Mouse (Mus musculus) CH12.LX (cell line): ENCODE results near the gene Rilp. TPM values are rescaled to one million over a fixed set of nuclear protein-coding genes. Genes with fewer than 3 reads are reported as not detected.

Experiments used
- DNase-seq: peaks from one replicate; pipeline ENCODE4 v3.0.0-alpha.2; 2013; ENCODE audit errors: extremely low read depth
- H3K27ac ChIP-seq: 2 replicates; pipeline ENCODE4 v1.5.1; 2012; ENCODE audit warnings: low read depth, mild to moderate bottlenecking, control low read depth, moderate library complexity; ENCODE audit not compliant: insufficient read depth
- H3K27me3 ChIP-seq: replicated peaks from 2 replicates; pipeline ENCODE3; 2012; ENCODE audit warnings: inconsistent platforms
- H3K36me3 ChIP-seq, 2 experiments: replicated peaks in 1 of 2; 2 replicates each; pipeline versions ENCODE3 to v1.6.1; 2012; ENCODE audit warnings: inconsistent platforms in 1 of 2, low read length in 1 of 2, mild to moderate bottlenecking in 1 of 2, mixed read lengths in 1 of 2, moderate library complexity in 1 of 2; ENCODE audit not compliant: control insufficient read depth in 1 of 2, insufficient read depth in 1 of 2
- H3K4me1 ChIP-seq, 2 experiments: 2 replicates each; pipeline ENCODE4 v1.6.1; 2012; ENCODE audit warnings: inconsistent platforms in 1 of 2, moderate library complexity in 1 of 2; ENCODE audit not compliant: insufficient read depth in 2 of 2, control insufficient read depth in 1 of 2
- H3K4me2 ChIP-seq: 2 replicates; pipeline ENCODE4 v1.6.1; 2012; ENCODE audit warnings: low read depth, mild to moderate bottlenecking, control low read depth; ENCODE audit not compliant: poor library complexity, insufficient read depth, severe bottlenecking
- H3K4me3 ChIP-seq, 3 experiments: fragments of 150-350 bp in 1 of 3; sonication (generic) in 1 of 3; replicated peaks in 1 of 3; 2 replicates each; pipeline versions ENCODE3 to v1.5.1; 2011 to 2012; ENCODE audit warnings: low read depth in 2 of 3, low read length in 2 of 3, mild to moderate bottlenecking in 2 of 3, moderate library complexity in 2 of 3, control low read depth in 1 of 3, improper control_type of control experiment in 1 of 3, inconsistent platforms in 1 of 3, mixed read lengths in 1 of 3; ENCODE audit not compliant: poor library complexity in 1 of 3
- H3K79me2 ChIP-seq: replicated peaks from 2 replicates; pipeline ENCODE4 v1.6.1; 2012; ENCODE audit warnings: mild to moderate bottlenecking, moderate library complexity; ENCODE audit not compliant: control insufficient read depth, poor library complexity, insufficient read depth, severe bottlenecking; ENCODE audit errors: extremely low read depth
- H3K9ac ChIP-seq: 2 replicates; pipeline ENCODE4 v1.6.1; 2012; ENCODE audit warnings: low read depth, mild to moderate bottlenecking, control low read depth, moderate library complexity; ENCODE audit not compliant: insufficient read depth
- H3K9me3 ChIP-seq: replicated peaks from 2 replicates; pipeline ENCODE3; 2012; ENCODE audit warnings: low read length, inconsistent platforms, mixed read lengths
- CHD2 ChIP-seq: IDR thresholded peaks from 2 replicates; pipeline ENCODE4 v1.6.1; 2011; ENCODE audit warnings: low read length, improper control_type of control experiment
- CTCF ChIP-seq, 2 experiments: IDR thresholded peaks in 1 of 2; conservative IDR thresholded peaks in 1 of 2; 2 replicates each; pipeline ENCODE4 v1.5.1; 2011 to 2012; ENCODE audit warnings: low read depth in 2 of 2, low read length in 2 of 2, improper control_type of control experiment in 1 of 2, inconsistent platforms in 1 of 2, mild to moderate bottlenecking in 1 of 2, moderate library complexity in 1 of 2
- E2F4 ChIP-seq: IDR thresholded peaks from 2 replicates; pipeline ENCODE4 v1.6.1; 2011; ENCODE audit warnings: low read depth, low read length, improper control_type of control experiment; ENCODE audit not compliant: insufficient replicate concordance
- EP300 ChIP-seq: IDR thresholded peaks from 2 replicates; pipeline ENCODE4 v1.6.1; 2011; ENCODE audit warnings: low read length, improper control_type of control experiment
- ETS1 ChIP-seq: conservative IDR thresholded peaks from 2 replicates; pipeline ENCODE4 v1.6.1; 2012; ENCODE audit warnings: low read depth, mild to moderate bottlenecking, inconsistent platforms, low read length, improper control_type of control experiment, moderate library complexity
- GABPA ChIP-seq: IDR thresholded peaks from 2 replicates; pipeline ENCODE4 v1.6.1; 2012; ENCODE audit warnings: low read depth, low read length, improper control_type of control experiment, inconsistent platforms; ENCODE audit not compliant: insufficient replicate concordance
- HCFC1 ChIP-seq: IDR thresholded peaks from 2 replicates; pipeline ENCODE4 v1.6.1; 2012; ENCODE audit warnings: low read depth, mild to moderate bottlenecking, inconsistent platforms, low read length, improper control_type of control experiment
- IRF4 ChIP-seq: IDR thresholded peaks from 2 replicates; pipeline ENCODE4 v1.6.1; 2014; ENCODE audit warnings: low read depth, mild to moderate bottlenecking, inconsistent platforms, low read length, improper control_type of control experiment
- JUND ChIP-seq: conservative IDR thresholded peaks from 2 replicates; pipeline ENCODE4 v1.6.1; 2011; ENCODE audit warnings: low read depth, low read length, improper control_type of control experiment
- MAX ChIP-seq: IDR thresholded peaks from 2 replicates; pipeline ENCODE4 v1.6.1; 2011; ENCODE audit warnings: low read length, improper control_type of control experiment
- MEF2A ChIP-seq: IDR thresholded peaks from 2 replicates; pipeline ENCODE4 v1.6.1; 2014; ENCODE audit warnings: low read depth, mild to moderate bottlenecking, inconsistent platforms, low read length, improper control_type of control experiment, borderline replicate concordance
- MYC ChIP-seq: IDR thresholded peaks from 2 replicates; pipeline ENCODE4 v1.6.1; 2011; ENCODE audit warnings: low read depth, mild to moderate bottlenecking, improper control_type of control experiment, low read length
- NRF1 ChIP-seq: IDR thresholded peaks from 2 replicates; pipeline ENCODE4 v1.6.1; 2014; ENCODE audit warnings: low read depth, mild to moderate bottlenecking, inconsistent platforms, low read length, improper control_type of control experiment, moderate library complexity
- PAX5 ChIP-seq: IDR thresholded peaks from 2 replicates; pipeline ENCODE4 v1.6.1; 2012; ENCODE audit warnings: low read length, inconsistent platforms, mixed read lengths
- POLR2AphosphoS2 ChIP-seq: IDR thresholded peaks from 2 replicates; pipeline ENCODE4 v1.6.1; 2011; ENCODE audit warnings: low read depth, low read length, improper control_type of control experiment
- RAD21 ChIP-seq: IDR thresholded peaks from 2 replicates; pipeline ENCODE4 v1.6.1; 2011; ENCODE audit warnings: low read depth, mild to moderate bottlenecking, low read length, improper control_type of control experiment, moderate library complexity
- SIN3A ChIP-seq: IDR thresholded peaks from 2 replicates; pipeline ENCODE4 v1.6.1; 2012; ENCODE audit warnings: low read length, improper control_type of control experiment, inconsistent platforms
- TCF12 ChIP-seq: IDR thresholded peaks from 2 replicates; pipeline ENCODE4 v1.6.1; 2014; ENCODE audit warnings: low read depth, mild to moderate bottlenecking, inconsistent platforms, low read length, improper control_type of control experiment
- UBTF ChIP-seq: IDR thresholded peaks from 2 replicates; pipeline ENCODE4 v1.6.1; 2012; ENCODE audit warnings: low read depth, mild to moderate bottlenecking, inconsistent platforms, low read length, improper control_type of control experiment, moderate library complexity
- USF1 ChIP-seq: IDR thresholded peaks from 2 replicates; pipeline ENCODE4 v1.6.1; 2014; ENCODE audit warnings: low read depth, mild to moderate bottlenecking, inconsistent platforms, low read length, improper control_type of control experiment
- ZC3H11A ChIP-seq: IDR thresholded peaks from 2 replicates; pipeline ENCODE4 v1.6.1; 2012; ENCODE audit warnings: low read depth, mild to moderate bottlenecking, inconsistent platforms, low read length, improper control_type of control experiment
- ZKSCAN1 ChIP-seq: IDR thresholded peaks from 2 replicates; pipeline ENCODE4 v1.6.1; 2012; ENCODE audit warnings: low read depth, inconsistent platforms, low read length, improper control_type of control experiment, borderline replicate concordance
- ZMIZ1 ChIP-seq: IDR thresholded peaks from 2 replicates; pipeline ENCODE4 v1.6.1; 2012; ENCODE audit warnings: low read depth, mild to moderate bottlenecking, inconsistent platforms, low read length, improper control_type of control experiment
- ZNF384 ChIP-seq: IDR thresholded peaks from 2 replicates; pipeline ENCODE4 v1.6.1; 2012; ENCODE audit warnings: low read depth, low read length, improper control_type of control experiment, inconsistent platforms
- dilution Hi-C: fragments of 300-500 bp; cut with MboI; formaldehyde crosslinking; loops from 2 replicates; pipeline ENCODE4 v1.14.3; 2020; ENCODE audit warnings: low sequenced_read_pairs; ENCODE audit not compliant: extremely low pct_unique_long_range_greater_than_20kb, extremely low pct_ligation_motif_present
- in situ Hi-C: fragments of 300-500 bp; cut with MboI; formaldehyde crosslinking; loops from 3 replicates; pipeline ENCODE4 v1.14.3; 2019; ENCODE audit warnings: low sequenced_read_pairs, low pct_ligation_motif_present, low pct_unique_long_range_greater_than_20kb, mixed read lengths
- polyA plus RNA-seq: library from polyadenylated mRNA; unstranded; fragments of >175 nt; gene quantifications from 2 replicates; pipeline ENCODE4 v1.2.1, GENCODE M21; 2012; ENCODE audit warnings: low read depth; ENCODE audit not compliant: insufficient read length
- total RNA-seq, 2 experiments: library from RNA; depleted of rRNA; stranded (reverse); fragments of 300-350 nt in 1 of 2; fragments of >200 nt in 1 of 2; gene quantifications; 2 replicates each; pipeline ENCODE4 v1.2.3; 2012 to 2014

The Rilp gene
- total and polyA plus RNA-seq, 3 experiments = 0.17 to 1.1 (median 0.72) TPM

GRCm38 (mm10) chr11:75464417-75464816, 45.5 kb upstream of the Rilp start:
- Histone ChIP-seq H3K4me3 (no peak overlapping the region), H3K27me3 (no peaks in the 10 kb centered on the region), H3K4me2 (no peak overlapping the region), H3K9ac (no peak overlapping the region), H3K36me3 (peaks cover 20 to 30% of the 10 kb centered on the region in 2 experiments), H3K27ac (no peak overlapping the region), H3K4me1 (peaks cover 12 to 58% of the 10 kb centered on the region in 2 experiments), H3K79me2 (peaks cover 10% of the 10 kb centered on the region; the same call in 1 of the 2 replicates), H3K9me3 (peaks cover 12% of the 10 kb centered on the region)
- DNase-seq = peak; percentile 55
- in situ Hi-C loops (no loop called here), dilution Hi-C loops (no loop called here)
- TF ChIP-seq MEF2A (peak; percentile 31; the same call in 1 of the 2 replicates), EP300 (peak; percentile 39; the same call in 1 of the 2 replicates), ZC3H11A (no peak), ETS1 (peak; percentile 51), MAX (no peak), E2F4 (no peak)

- Histone ChIP-seq H3K9me3 (peaks cover 12% of the 10 kb centered on the region), H3K4me3 (no peak overlapping the region), H3K4me2 (no peak overlapping the region), H3K36me3 (peaks cover 20 to 30% of the 10 kb centered on the region in 2 experiments), H3K27me3 (no peaks in the 10 kb centered on the region), H3K27ac (no peak overlapping the region), H3K79me2 (peaks cover 10% of the 10 kb centered on the region; the same call in 1 of the 2 replicates), H3K9ac (no peak overlapping the region), H3K4me1 (peaks cover 12 to 54% of the 10 kb centered on the region in 2 experiments)
- dilution Hi-C loops = no loop called here
- DNase-seq = no peak
- in situ Hi-C loops = no loop called here
- no peak for TF ChIP-seq POLR2AphosphoS2
- TF ChIP-seq JUND = no peak
- no peak for TF ChIP-seq CHD2
- TF ChIP-seq GABPA = no peak
- TF ChIP-seq MEF2A = no peak
- TF ChIP-seq PAX5 = no peak
- TF ChIP-seq USF1 = no peak
- TF ChIP-seq RAD21 = no peak
- no peak for TF ChIP-seq CTCF (conservative IDR thresholded peaks at IDR 0.05 in 1 of 2, IDR thresholded peaks at IDR 0.05 in 1 of 2; ENCODE audit: low read depth in 2 of 2, low read length in 2 of 2)
- no peak for TF ChIP-seq TCF12
- no peak for TF ChIP-seq ZNF384
- TF ChIP-seq ZKSCAN1 = no peak
- no peak for TF ChIP-seq HCFC1
- no peak for TF ChIP-seq MYC
- no peak for TF ChIP-seq ZMIZ1
- no peak for TF ChIP-seq ZC3H11A
- no peak for TF ChIP-seq UBTF
- TF ChIP-seq SIN3A = no peak
- TF ChIP-seq IRF4 = no peak
- no peak for TF ChIP-seq NRF1
These were observed 44.8 kb upstream of the Rilp start for GRCm38 (mm10) chr11:75465051-75465450.
